Mouse (Mus musculus): ENCODE measurements around the gene E4f1. TPM values are rescaled to one million over a fixed set of nuclear protein-coding genes. Genes with fewer than 3 reads are reported as not detected.

E4f1 gene
- polyA plus RNA-seq, 1 experiment from 2014 or later, result 39.7 TPM

Other genes with a start within 250 kb of the E4f1 start
- 11.9 and 12.6 TPM in 2 replicates for gene Tedc2, start 249.5 kb downstream of the E4f1 start, polyA plus RNA-seq (2015; fragmentation: Nextera tagmentation; extraction: Ambion mirVana)
- 14.5 and 20.9 TPM in 2 replicates for gene Ccnf, start 218.8 kb downstream of the E4f1 start, polyA plus RNA-seq (2015; fragmentation: Nextera tagmentation; extraction: Ambion mirVana)
- 0.31 and 0.44 TPM in 2 replicates for gene Abca17, start 119.2 kb downstream of the E4f1 start, polyA plus RNA-seq (2015; fragmentation: Nextera tagmentation; extraction: Ambion mirVana)
- 23.9 and 24.7 TPM in 2 replicates for gene Abca3, start 118.4 kb downstream of the E4f1 start, polyA plus RNA-seq (2015; fragmentation: Nextera tagmentation; extraction: Ambion mirVana)
- 307 and 315 TPM in 2 replicates for gene Rnps1, start 55.7 kb downstream of the E4f1 start, polyA plus RNA-seq (2015; fragmentation: Nextera tagmentation; extraction: Ambion mirVana)
- gene Eci1, start 43.7 kb downstream of the E4f1 start, polyA plus RNA-seq (2015; fragmentation: Nextera tagmentation; extraction: Ambion mirVana), result 57.6 and 61.2 TPM in 2 replicates
- 5.5 and 6.5 TPM in 2 replicates for gene Dnase1l2, start 27.2 kb downstream of the E4f1 start, polyA plus RNA-seq (2015; fragmentation: Nextera tagmentation; extraction: Ambion mirVana)
- gene Pgp, start 79 bp upstream of the E4f1 start, polyA plus RNA-seq (2015; fragmentation: Nextera tagmentation; extraction: Ambion mirVana), result 54.9 and 57.4 TPM in 2 replicates
- gene Bricd5, start 3.6 kb upstream of the E4f1 start, polyA plus RNA-seq (2015; fragmentation: Nextera tagmentation; extraction: Ambion mirVana), result not detected in 2 replicates
- 35.7 and 36.2 TPM in 2 replicates for gene Mlst8, start 8.8 kb upstream of the E4f1 start, polyA plus RNA-seq (2015; fragmentation: Nextera tagmentation; extraction: Ambion mirVana)
- gene Caskin1, start 18.3 kb upstream of the E4f1 start, polyA plus RNA-seq (2015; fragmentation: Nextera tagmentation; extraction: Ambion mirVana), result 35.0 and 35.3 TPM in 2 replicates
- gene Traf7, start 57.6 kb upstream of the E4f1 start, polyA plus RNA-seq (2015; fragmentation: Nextera tagmentation; extraction: Ambion mirVana), result 70.1 and 82.9 TPM in 2 replicates
- 1.5 and 1.6 TPM in 2 replicates for gene Rab26, start 63.9 kb upstream of the E4f1 start, polyA plus RNA-seq (2015; fragmentation: Nextera tagmentation; extraction: Ambion mirVana)
- gene Pkd1, start 79.5 kb upstream of the E4f1 start, polyA plus RNA-seq (2015; fragmentation: Nextera tagmentation; extraction: Ambion mirVana), result 20.1 and 22.9 TPM in 2 replicates
- 62.5 and 73.0 TPM in 2 replicates for gene Tsc2, start 162.3 kb upstream of the E4f1 start, polyA plus RNA-seq (2015; fragmentation: Nextera tagmentation; extraction: Ambion mirVana)
- gene Nthl1, start 162.4 kb upstream of the E4f1 start, polyA plus RNA-seq (2015; fragmentation: Nextera tagmentation; extraction: Ambion mirVana), result 7.4 and 9.7 TPM in 2 replicates
- gene Slc9a3r2, start 180.0 kb upstream of the E4f1 start, polyA plus RNA-seq (2015; fragmentation: Nextera tagmentation; extraction: Ambion mirVana), result 35.4 and 42.6 TPM in 2 replicates
- gene Npw, start 188.1 kb upstream of the E4f1 start, polyA plus RNA-seq (2015; fragmentation: Nextera tagmentation; extraction: Ambion mirVana), result not detected in 2 replicates
- 20.9 and 22.2 TPM in 2 replicates for gene Zfp598, start 199.4 kb upstream of the E4f1 start, polyA plus RNA-seq (2015; fragmentation: Nextera tagmentation; extraction: Ambion mirVana)
- gene Syngr3, start 219.6 kb upstream of the E4f1 start, polyA plus RNA-seq (2015; fragmentation: Nextera tagmentation; extraction: Ambion mirVana), result 94.2 and 114 TPM in 2 replicates
- 34.3 and 39.6 TPM in 2 replicates for gene Gfer, start 225.8 kb upstream of the E4f1 start, polyA plus RNA-seq (2015; fragmentation: Nextera tagmentation; extraction: Ambion mirVana)
- 1.1 and 1.5 TPM in 2 replicates for gene Noxo1, start 225.9 kb upstream of the E4f1 start, polyA plus RNA-seq (2015; fragmentation: Nextera tagmentation; extraction: Ambion mirVana)
- gene Tbl3, start 237.3 kb upstream of the E4f1 start, polyA plus RNA-seq (2015; fragmentation: Nextera tagmentation; extraction: Ambion mirVana), result 58.4 and 64.0 TPM in 2 replicates
- 0.18 TPM in 1 of 2 replicates, not detected in the other for gene Rnf151, start 247.8 kb upstream of the E4f1 start, polyA plus RNA-seq (2015; fragmentation: Nextera tagmentation; extraction: Ambion mirVana)
- 759 and 773 TPM in 2 replicates for gene Rps2, start 247.8 kb upstream of the E4f1 start, polyA plus RNA-seq (2015; fragmentation: Nextera tagmentation; extraction: Ambion mirVana)